9 mouse cellular contexts compared by ENCODE assay signal in genomic region chr1:155809706-155810442, GRCm38 (mm10). TPM values are rescaled to one million over a fixed set of nuclear protein-coding genes. Genes with fewer than 3 reads are reported as not detected.
A peak's percentile ranks its signal among the peaks of the same experiment; 100 is the strongest.
DNase-seq lines count a peak whose midpoint lies in the region; ATAC-seq lines count a peak whose summit lies in the region.
"Had no signal": no experiment of that assay in that cellular context is flagged by ENCODE, and none has a peak within 500 bp of the region (broad histone marks: within the 10 kb centered on the region; RNA-seq: fewer than 3 reads in every experiment).

No protein-coding gene starts in this region.

- no peak for ATAC-seq in midbrain, embryonic 16.5 days
- peak; percentile 63 for ATAC-seq in granulocyte monocyte progenitor cell, adult 5-6 weeks (replicated peaks; ENCODE audit: poor library complexity, severe bottlenecking)
- ATAC-seq in intestine, embryonic 15.5 days = peak; percentile 29; the same call in 1 of the 2 replicates
- no peak for ATAC-seq in midbrain, embryonic 13.5 days

- H3K9ac ChIP-seq in midbrain, embryonic 16.5 days (ENCODE audit: low read depth, low read length) = no peak overlapping the region
- H3K9ac ChIP-seq in intestine, embryonic 15.5 days = peak overlapping the region; percentile 13; the same call in 1 of the 2 replicates
- H3K9ac ChIP-seq in midbrain, embryonic 13.5 days (replicated peaks) = no peak overlapping the region

- peaks cover 32% of the 10 kb centered on the region for H3K27me3 ChIP-seq in midbrain, embryonic 10.5 days (ENCODE audit: low read depth, poor library complexity, severe bottlenecking)
- H3K27me3 ChIP-seq in midbrain, embryonic 16.5 days (ENCODE audit: control insufficient read depth, insufficient read depth, low read depth, low read length) = no peaks in the 10 kb centered on the region; the same call in 1 of the 2 replicates
- H3K27me3 ChIP-seq in intestine, embryonic 15.5 days (replicated peaks) = no peaks in the 10 kb centered on the region
- peaks cover 10% of the 10 kb centered on the region for H3K27me3 ChIP-seq in midbrain, embryonic 13.5 days

- no peak for DNase-seq in midbrain, embryonic 10.5 days (ENCODE audit: low spot score)
- no peak for DNase-seq in layer of hippocampus, adult 8-10 months (ENCODE audit: low spot score in 2 of 2)
- DNase-seq in adrenal gland, postnatal 10 days = no peak
- no peak for DNase-seq in spleen, postnatal 4 days (ENCODE audit: low spot score in 2 of 2)

- 0 out of 2 replicates have a peak overlapping the region, but pooled peaks have one; percentile 2 for H3K4me3 ChIP-seq in midbrain, embryonic 10.5 days
- H3K4me3 ChIP-seq in midbrain, embryonic 16.5 days (ENCODE audit: low read depth, low read length) = no peak overlapping the region
- no peak overlapping the region; the same call in 1 of the 2 replicates for H3K4me3 ChIP-seq in intestine, embryonic 15.5 days (replicated peaks)
- H3K4me3 ChIP-seq in midbrain, embryonic 13.5 days (replicated peaks) = no peak overlapping the region

- no peaks in the 10 kb centered on the region for H3K36me3 ChIP-seq in midbrain, embryonic 10.5 days
- no peaks in the 10 kb centered on the region for H3K36me3 ChIP-seq in midbrain, embryonic 16.5 days (ENCODE audit: control insufficient read depth, insufficient read depth, low read length)
- no peaks in the 10 kb centered on the region; the same call in 1 of the 2 replicates for H3K36me3 ChIP-seq in intestine, embryonic 15.5 days
- H3K36me3 ChIP-seq in midbrain, embryonic 13.5 days = no peaks in the 10 kb centered on the region

- no peaks in the 10 kb centered on the region for H3K9me3 ChIP-seq in midbrain, embryonic 10.5 days (replicated peaks)
- H3K9me3 ChIP-seq in midbrain, embryonic 16.5 days (replicated peaks; ENCODE audit: control insufficient read depth, low read length, poor library complexity, severe bottlenecking) = no peaks in the 10 kb centered on the region
- no peaks in the 10 kb centered on the region for H3K9me3 ChIP-seq in intestine, embryonic 15.5 days
- H3K9me3 ChIP-seq in midbrain, embryonic 13.5 days = no peaks in the 10 kb centered on the region

- no peak overlapping the region for H3K4me2 ChIP-seq in midbrain, embryonic 16.5 days (ENCODE audit: low read length)
- peak overlapping the region; percentile 64 for H3K4me2 ChIP-seq in intestine, embryonic 15.5 days (replicated peaks)
- H3K4me2 ChIP-seq in midbrain, embryonic 13.5 days (replicated peaks) = peak overlapping the region; percentile 11; the same call in 1 of the 2 replicates

- 70% methylated on average over 10 of the region's 10 CpGs for WGBS in midbrain, embryonic 10.5 days
- 69% methylated on average over 10 of the region's 10 CpGs for WGBS in midbrain, embryonic 16.5 days
- 41% methylated on average over 10 of the region's 10 CpGs for WGBS in intestine, embryonic 15.5 days
- WGBS in midbrain, embryonic 13.5 days = 75% methylated on average over 10 of the region's 10 CpGs

- peaks cover 35% of the 10 kb centered on the region for H3K4me1 ChIP-seq in midbrain, embryonic 10.5 days
- H3K4me1 ChIP-seq in midbrain, embryonic 16.5 days (ENCODE audit: control insufficient read depth, insufficient read depth, low read length) = peaks cover 10% of the 10 kb centered on the region
- H3K4me1 ChIP-seq in intestine, embryonic 15.5 days (replicated peaks) = peaks cover 26% of the 10 kb centered on the region
- peaks cover 29% of the 10 kb centered on the region for H3K4me1 ChIP-seq in midbrain, embryonic 13.5 days (replicated peaks)

- 0 out of 2 replicates have a peak overlapping the region, but pooled peaks have one; percentile 38 for H3K27ac ChIP-seq in midbrain, embryonic 10.5 days (replicated peaks)
- H3K27ac ChIP-seq in midbrain, embryonic 16.5 days (ENCODE audit: low read length) = no peak overlapping the region
- H3K27ac ChIP-seq in intestine, embryonic 15.5 days = peak overlapping the region; percentile 71
- H3K27ac ChIP-seq in midbrain, embryonic 13.5 days = no peak overlapping the region

RNA-seq across cellular contexts. Expression of gene Qsox1, which starts 2.8 kb away (rescaled TPM):
- 18.0 and 24.2 TPM in 2 replicates for polyA plus RNA-seq in midbrain, embryonic 10.5 days (2016; fragmentation: Nextera tagmentation; extraction: Ambion mirVana)
- polyA plus RNA-seq in midbrain, embryonic 16.5 days (2015; fragmentation: Nextera tagmentation; extraction: Ambion mirVana) = 18.0 and 18.9 TPM in 2 replicates
- total RNA-seq in granulocyte monocyte progenitor cell, adult 5-6 weeks (2014; fragmentation: Nextera tagmentation) = 15.0 and 20.9 TPM in 2 replicates
- total RNA-seq in granulocyte monocyte progenitor cell, adult 5-6 weeks (2017) = 22.4 and 23.3 TPM in 2 replicates
- 40.3 and 49.1 TPM in 2 replicates for polyA plus RNA-seq in intestine, embryonic 15.5 days (2015; fragmentation: Nextera tagmentation; extraction: Ambion mirVana)
- polyA plus RNA-seq in midbrain, embryonic 13.5 days (2015; fragmentation: Nextera tagmentation; extraction: Ambion mirVana) = 18.0 and 21.1 TPM in 2 replicates
- total RNA-seq in layer of hippocampus, adult 8-10 months (2022) = 10 to 100 TPM; 34.1 to 39.3 (median 36.6) TPM
- 10 to 100 TPM; 54.5 to 79.0 TPM for total RNA-seq in adrenal gland, postnatal 10 days (2021)

RNA-seq across cellular contexts. Expression of gene Lhx4, which starts 58.4 kb away (rescaled TPM):
- polyA plus RNA-seq in midbrain, embryonic 10.5 days (2016; fragmentation: Nextera tagmentation; extraction: Ambion mirVana) = 2.2 and 4.6 TPM in 2 replicates
- 0.63 and 1.6 TPM in 2 replicates for polyA plus RNA-seq in midbrain, embryonic 16.5 days (2015; fragmentation: Nextera tagmentation; extraction: Ambion mirVana)
- total RNA-seq in granulocyte monocyte progenitor cell, adult 5-6 weeks (2014; fragmentation: Nextera tagmentation) = not detected in 2 replicates
- total RNA-seq in granulocyte monocyte progenitor cell, adult 5-6 weeks (2017) = not detected in 2 replicates
- not detected in 2 replicates for polyA plus RNA-seq in intestine, embryonic 15.5 days (2015; fragmentation: Nextera tagmentation; extraction: Ambion mirVana)
- polyA plus RNA-seq in midbrain, embryonic 13.5 days (2015; fragmentation: Nextera tagmentation; extraction: Ambion mirVana) = 3.0 and 4.3 TPM in 2 replicates
- total RNA-seq in layer of hippocampus, adult 8-10 months (2022) = under 1 TPM in 1 of 4 experiments, not detected in 3; 0.05 TPM
- total RNA-seq in adrenal gland, postnatal 10 days (2021) = not detected
- total RNA-seq: layer of hippocampus, postnatal 36 days had no signal

Comparison
In these comparisons a context has a peak if more than half of its experiments do, and no peak if none do; other contexts are left out.
1. H3K27ac ChIP-seq: peak in midbrain, embryonic 10.5 days (single experiment) and intestine, embryonic 15.5 days (single experiment); none in midbrain, embryonic 16.5 days (single experiment) and midbrain, embryonic 13.5 days (single experiment).
2. ATAC-seq: peak in granulocyte monocyte progenitor cell, adult 5-6 weeks (single experiment) and intestine, embryonic 15.5 days (single experiment); none in midbrain, embryonic 16.5 days (single experiment) and midbrain, embryonic 13.5 days (single experiment).